Mouse (Mus musculus): ENCODE results near the gene Sspo.

Gene Sspo

DNA sequence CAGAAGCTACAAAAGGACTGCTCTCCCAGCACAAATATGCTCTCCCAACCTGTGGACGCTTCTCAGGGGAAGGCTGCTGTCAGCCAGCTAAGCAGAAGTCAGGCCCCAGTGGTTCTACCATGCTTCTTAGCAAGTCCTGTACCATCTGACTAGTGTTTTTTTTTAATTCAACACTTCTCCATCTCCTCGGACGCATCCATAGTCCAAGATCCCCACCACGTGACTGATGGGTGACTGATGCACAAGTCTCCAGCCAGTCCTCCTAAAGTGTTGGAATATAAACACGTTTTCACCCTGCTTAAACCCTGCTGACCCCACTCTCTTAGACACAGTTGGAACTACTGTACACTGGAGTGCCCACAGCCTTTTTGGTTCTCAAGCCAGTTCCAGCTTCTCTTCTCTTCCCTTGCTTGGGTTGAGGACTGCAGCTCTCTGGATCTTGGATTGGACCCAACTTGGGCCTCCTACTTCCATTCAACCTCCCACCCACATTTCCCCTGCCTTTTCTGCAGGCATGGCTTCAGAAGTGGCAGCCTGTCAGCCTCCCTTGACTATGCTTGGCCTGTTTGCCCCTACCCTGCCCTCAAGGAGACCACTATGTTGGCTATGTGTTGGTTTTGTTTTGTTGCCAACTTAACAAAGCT is 12.2 kb upstream of the Sspo start:
- no peak for DNase-seq (ENCODE audit: low spot score in 2 of 2)

DNA sequence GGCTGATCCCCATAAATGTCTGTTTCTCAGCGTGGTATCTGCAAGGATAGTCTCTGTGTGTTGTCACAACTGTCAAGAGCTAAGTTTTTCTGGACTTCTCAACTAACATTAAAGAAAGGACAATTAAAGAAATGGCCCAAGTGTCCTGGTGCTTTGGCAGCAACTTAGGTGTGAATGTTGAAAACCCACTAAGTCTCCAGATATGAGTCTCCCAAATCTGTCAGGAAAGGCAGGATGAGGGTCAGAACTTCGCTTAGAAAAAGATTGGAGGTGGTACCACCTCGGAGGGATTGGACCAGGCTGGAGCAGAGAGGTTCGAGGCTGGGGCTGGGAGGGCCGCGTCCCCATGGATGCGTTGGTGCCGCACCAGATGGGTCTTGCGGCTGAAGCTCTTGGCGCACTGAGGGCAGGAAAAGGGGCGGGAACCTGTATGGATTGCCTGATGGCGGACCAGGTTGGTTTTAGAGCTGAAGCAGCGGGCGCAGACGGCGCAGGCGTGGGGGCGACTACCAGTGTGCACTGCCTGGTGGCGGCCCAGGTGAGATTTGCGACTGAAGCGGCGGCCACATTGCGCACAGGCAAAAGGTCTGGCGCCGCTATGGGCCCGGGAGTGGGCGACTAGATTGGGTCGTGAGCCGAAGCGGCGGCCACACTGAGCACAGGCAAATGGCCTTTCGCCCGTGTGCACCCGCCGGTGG is 10.2 kb upstream of the Sspo start:
- DNase-seq (ENCODE audit: low spot score in 2 of 2): no peak

DNA sequence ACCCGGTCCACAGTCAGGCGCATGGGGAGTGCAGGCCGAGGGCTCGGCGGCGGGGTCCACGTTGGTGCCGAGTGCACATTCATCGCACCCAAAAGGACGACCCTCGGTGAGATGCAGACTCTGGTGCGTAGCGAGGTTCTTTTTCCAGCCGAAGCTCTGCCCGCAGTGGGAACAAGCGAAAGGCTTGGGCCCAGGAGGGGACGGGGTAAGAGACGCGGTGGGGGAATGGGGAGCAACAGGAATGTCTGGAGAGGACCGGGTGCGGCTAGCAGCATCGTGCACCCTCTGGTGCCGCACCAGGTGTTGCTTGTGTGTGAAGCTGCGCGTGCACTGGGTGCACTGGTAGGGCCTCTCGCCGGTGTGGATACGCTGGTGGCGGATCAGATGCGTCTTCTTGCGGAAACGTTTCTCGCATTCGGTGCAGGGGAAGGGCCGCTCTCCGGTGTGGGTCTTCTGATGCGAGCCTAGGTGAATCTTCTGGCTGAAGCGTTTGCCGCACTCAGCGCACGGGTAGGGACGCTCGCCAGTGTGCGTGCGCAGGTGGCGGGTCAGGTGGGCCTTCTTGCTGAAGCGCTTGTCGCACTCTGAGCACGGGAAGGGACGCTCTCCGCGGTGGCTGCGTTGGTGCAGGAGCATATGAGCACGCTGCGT is 9.4 kb upstream of the Sspo start:
- no peak for DNase-seq (ENCODE audit: low spot score in 2 of 2)

DNA sequence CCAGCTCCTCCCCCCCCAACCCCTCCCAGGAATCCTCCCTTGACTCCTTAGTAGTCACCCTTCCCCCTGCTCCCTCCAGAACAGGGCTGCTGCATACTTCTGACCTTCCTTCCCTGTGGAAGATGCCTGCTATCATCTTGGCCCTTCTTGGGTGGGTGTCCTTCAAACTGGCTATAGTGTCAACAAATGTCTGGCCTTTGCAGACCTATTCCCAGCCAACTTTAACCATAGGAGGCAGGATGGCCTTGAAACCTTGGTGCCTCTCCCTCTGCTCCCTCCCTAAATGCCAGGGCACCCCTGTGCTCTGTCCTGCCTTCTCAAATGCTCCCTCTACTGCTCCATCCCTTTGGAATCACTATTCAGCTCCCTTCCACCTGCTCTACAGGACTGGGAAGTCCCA is 8.4 kb upstream of the Sspo start:
- DNase-seq (ENCODE audit: low spot score in 2 of 2): no peak

DNA sequence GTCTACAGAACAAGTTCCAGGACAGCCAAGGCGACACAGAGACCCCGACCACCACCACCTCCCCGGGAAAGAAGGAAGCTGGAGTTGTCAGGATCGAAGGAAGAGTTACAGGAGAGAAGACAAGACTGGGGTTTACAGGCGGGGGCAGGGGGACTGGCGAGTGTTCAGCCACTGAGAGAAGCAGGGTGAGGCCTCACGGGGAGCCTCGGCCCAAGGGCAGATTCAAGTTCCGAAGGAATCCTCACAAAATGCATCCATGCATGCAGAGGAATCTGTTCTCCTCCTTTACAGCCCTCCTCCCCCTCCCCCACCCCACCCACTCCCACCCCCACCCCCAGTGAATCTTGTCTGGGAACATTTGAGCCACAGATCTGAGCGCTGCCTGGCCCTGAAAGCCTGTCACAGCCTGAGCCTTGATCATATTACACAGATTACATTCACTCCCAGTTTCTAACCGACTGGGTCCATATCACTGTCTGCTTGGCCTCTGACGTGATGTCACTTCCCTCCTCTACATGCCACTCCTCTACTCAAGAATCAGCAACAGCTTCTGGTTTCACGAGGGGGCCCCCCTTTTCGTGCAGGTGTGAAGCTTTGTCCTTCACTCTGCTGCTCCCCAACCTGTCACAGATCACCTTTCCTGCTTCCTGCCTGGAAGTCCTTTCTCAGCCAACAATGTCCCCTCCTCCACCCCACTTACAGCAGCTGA is 7.6 kb upstream of the Sspo start:
- no peak for DNase-seq (ENCODE audit: low spot score in 2 of 2)

DNA sequence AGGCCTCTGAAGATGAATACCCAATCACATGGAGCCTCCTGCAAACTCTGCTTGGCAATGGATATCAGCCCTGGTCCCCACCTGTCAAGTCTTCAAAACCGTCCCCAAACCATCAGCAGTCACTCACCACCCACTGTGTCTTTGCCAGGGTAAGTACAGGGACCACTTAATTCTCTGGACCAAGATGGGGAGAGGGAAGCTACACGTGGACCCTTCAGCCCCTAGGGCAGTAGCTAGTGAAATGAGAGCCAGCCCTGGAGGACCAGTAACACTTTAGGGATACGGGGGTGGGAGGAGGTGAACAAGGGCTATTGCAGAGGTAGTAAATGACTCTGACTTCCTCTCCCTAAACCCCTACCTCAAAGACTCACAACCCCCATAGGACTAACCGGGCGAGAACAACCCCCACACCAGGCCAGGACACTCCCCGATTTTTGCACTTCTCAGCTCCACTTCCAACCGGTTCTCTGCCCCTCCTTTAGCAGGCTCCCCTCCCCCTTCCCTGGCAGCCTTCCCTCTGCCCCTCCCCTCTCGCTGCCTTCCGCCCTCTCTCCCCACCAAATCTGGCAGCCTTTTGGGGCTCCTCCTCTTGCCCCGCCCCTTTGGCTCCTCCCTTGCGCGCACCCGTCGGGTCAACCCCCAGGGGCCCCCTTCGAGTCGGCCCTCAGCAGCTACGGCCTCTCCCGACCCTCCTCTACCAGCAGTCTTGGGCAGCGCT is 4.3 kb upstream of the Sspo start:
- DNase-seq (ENCODE audit: low spot score in 2 of 2): peak; percentile 89 to 91

DNA sequence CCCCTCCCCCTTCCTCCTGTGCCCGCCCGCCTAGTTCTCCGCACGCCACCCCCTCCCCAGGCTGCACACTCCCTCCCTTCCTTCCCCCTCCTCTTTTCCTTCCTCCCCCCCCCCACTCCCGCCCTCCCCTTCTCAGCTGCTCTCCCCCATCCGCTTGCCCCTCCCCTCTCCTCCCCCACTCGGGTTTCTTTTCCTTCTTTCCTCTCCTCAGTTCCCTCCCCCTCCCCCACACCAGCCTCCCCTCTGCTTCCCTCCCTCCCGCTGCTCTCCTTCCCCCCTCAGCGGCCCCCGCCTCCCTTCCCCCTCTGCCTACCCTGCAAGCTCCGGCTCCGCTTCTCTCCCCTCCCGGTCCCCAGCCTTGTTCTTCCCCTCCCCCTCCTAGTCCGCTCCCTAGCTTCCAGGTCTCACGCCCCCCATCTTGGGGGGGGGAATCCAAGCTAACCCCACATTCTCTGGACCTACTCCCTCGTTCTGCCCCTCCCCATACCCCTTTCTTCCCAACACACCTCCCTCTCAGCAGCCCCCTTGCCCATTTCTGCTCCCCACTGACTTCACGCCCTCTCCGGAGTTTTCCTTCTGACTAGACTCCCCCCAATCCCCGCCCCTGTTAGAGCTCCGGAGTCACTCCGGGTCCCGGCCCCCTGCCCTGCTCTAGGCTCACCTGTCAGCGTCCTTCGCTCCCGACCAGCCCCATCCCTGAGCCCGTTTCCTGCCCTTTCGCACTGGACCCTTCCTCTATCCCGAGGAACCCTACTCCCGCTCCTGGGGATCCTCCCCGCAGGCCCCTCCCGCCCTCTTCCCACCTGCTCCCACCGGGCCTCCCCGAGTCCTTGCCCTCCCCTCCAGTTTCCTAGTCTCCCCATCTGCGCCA is 3.5 kb upstream of the Sspo start:
- peak; percentile 58 to 68 for DNase-seq (ENCODE audit: low spot score in 2 of 2)

DNA sequence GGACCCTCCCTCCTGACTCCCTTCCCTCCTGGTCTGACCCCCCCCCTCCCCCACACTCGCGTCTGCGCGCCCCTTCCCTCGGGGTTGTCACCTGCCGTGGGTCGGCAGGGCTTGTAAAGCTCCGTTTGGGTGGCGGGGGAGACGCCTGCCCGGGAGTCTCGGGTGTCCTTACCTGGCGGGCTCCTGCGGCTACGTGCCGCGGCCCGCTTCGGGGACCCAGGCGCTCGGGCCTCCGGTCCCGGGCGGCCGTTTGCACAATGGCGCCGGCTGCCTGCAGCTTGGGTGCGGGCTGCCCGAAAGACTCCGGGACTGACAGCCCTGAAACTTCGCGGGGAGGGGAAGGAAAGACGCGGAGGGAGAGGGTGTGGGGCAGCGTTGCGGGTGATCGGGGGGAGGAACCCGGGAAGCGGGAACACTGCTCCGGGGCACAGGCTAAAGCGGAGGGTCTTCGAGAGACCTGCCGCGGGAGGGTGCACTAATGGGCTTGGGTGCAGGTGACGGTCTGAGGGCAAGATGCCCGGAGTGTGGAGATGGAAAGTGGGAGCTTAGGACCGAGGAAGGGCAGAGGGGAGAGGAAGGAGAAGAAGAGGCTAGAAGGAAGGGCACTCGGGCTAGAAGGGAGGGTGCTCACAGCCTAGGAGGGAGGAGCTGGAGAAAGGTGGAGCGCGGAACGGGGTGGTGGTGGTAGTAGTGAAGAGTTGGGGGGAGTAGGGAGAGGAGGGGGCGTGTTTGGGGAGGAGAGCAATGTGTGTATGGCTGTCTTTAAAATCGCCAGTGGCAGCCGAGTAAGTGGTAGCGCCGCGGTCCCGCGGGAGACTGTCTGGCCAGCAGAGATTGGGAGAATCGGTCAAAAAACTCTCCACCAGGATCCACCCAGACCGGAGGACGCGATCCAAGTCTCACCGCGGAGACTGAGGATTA is 2.6 kb upstream of the Sspo start, which contains the start of gene Zfp467:
Gene Zfp467 (minus strand): TSS at position 645 of the 921 bp plus-strand sequence.
- peak; percentile 11 to 24 for DNase-seq (ENCODE audit: low spot score in 2 of 2)

DNA sequence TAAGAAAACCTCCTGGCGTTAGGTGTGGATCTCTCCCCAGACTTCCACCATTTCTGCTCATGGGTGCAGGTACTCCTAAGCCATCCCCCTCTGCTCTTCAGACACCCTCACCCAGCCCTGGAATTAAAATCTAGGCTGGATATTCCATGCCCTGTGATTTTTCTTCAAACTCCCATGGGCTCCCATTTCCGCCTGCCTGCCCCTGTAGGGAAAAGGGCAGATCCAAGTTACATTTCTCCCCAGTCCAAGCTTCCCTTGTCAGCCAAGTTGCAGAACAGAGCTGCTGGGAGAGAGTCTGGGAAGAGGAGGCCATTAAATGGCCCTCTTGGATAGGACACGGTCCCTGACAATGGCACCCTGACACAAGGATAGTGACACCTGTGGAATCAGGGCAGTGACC is 1.8 kb upstream of the Sspo start:
- DNase-seq (ENCODE audit: low spot score in 2 of 2): no peak

DNA sequence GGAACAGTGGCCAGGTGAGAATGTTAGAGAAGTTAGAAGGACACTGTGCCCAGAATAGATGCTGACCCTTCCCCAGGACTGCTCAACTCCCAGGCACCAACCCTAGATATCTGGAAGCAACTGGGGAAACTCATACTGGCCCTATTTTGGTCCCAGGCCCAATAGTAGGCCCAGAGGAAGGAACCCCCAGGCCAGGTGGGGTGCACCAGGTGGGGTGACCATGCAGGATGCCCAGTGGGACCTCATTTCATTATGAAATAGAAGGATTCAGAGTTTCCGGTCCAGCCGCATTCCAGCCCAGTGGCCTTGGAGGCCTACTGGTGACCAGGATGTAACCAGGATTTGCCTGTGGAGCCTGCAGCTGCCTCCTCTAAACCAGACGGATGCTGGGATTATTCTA is 1.1 kb upstream of the Sspo start:
- DNase-seq (ENCODE audit: low spot score in 2 of 2): no peak

DNA sequence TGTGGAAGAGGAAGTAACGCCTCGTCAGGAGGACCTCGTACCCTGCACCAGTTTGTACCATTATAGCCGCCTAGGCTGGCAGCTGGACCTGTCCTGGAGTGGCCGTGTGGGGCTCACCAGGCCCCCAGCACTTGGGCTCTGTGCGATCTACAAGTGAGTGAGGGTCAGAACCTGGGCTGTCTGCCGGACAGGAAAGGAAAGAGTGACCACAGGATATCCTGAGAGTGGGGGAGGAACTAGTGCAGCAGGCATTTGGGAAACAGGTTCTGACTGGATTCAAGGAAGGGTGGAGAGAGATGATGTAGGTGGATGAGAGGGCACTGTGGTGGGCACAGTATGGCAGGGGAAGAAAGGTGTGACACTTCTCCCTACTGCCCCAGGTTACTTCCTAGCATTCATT is 498 bp downstream of the Sspo start:
- no peak for DNase-seq (ENCODE audit: low spot score in 2 of 2)

DNA sequence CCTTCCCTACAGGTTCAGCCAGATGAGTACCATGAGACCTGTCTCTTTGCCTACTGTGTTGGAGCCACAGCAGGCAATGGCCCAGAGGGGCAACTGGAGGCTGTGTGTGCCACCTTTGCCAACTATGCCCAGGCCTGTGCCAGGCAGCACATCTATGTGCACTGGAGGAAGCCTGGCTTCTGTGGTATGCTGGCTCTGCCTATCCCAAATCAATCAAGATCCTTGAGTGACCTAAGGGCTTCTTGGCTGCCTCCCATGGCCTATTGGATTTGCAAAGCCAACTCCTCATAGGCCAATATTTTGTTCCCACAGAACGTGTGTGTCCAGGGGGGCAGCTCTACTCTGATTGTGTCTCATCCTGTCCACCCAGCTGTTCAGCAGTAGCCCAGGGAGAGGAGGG is 4.1 kb downstream of the Sspo start:
- no peak for DNase-seq (ENCODE audit: low spot score in 2 of 2)

DNA sequence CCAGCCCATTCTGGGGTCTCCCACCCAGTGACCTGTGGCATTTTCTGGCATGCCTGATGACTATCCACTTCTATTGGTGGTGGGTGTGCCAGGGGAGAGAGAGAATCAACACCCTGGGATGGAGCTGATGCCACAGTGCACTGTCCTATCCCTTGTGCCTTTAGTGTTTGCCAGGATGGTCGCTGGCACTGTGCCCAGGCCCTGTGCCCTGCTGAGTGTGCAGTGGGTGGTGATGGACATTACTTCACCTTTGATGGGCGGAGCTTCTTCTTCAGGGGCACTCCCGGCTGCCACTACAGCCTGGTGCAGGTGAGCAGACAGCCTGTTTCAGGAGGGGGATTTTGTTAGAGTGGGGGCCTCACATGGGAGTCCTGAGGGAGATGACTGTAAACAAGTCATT is 4.7 kb downstream of the Sspo start:
- no peak for DNase-seq (ENCODE audit: low spot score in 2 of 2)

DNA sequence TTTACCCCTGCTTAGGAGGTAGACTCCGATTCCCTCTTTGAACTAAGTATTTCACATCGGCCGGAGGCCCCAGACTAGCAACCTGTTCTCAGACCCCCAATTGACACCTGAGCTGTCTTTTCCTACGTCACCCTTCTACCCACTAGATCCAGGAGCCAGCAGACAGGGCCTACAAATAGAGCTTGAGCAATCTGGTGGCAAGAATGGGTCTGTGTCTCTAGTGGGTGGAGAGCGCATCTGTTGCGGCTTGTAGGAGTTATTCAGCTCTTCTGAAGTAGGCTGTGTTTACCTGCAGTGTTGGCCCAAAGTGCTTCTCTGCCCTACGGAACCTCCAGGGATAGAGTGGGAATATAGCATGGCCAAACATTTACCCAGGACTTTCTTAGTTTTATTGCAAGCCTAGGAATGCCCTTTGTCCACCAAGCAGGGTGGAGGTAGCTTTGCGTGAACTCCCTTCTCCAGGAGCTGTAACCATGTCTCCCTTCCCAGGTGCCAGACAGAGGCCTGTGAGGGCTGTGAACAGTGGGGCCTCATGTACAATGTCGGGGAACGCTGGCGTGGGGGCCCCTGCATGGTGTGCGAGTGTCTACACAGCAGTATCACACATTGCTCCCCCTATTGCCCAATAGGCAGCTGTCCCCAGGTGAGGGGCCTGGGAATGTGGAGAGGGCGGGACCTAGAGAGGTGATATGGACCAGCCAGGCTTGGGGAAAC is 17.1 kb downstream of the Sspo start:
- no peak for DNase-seq (ENCODE audit: low spot score in 2 of 2)

DNA sequence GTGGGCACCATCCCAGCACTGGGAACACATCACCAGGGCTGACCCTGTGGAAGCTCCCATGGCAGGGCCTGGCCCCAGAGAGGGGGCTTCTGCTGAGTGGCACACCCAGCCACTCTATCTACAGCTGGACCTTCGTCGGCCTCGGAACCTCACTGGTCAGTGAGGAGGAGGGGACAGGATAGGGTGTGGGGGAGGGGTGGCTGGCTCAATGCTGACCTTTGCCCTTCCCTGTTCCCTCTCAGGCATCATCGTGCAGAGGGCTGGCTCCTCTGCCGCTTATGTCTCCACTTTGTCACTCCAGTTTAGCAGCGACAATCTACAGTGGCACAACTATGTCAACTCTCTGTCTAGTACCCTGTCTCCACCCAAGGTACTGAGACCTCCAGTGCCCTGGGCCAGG is 18.7 kb downstream of the Sspo start:
- DNase-seq (ENCODE audit: low spot score in 2 of 2): no peak

DNA sequence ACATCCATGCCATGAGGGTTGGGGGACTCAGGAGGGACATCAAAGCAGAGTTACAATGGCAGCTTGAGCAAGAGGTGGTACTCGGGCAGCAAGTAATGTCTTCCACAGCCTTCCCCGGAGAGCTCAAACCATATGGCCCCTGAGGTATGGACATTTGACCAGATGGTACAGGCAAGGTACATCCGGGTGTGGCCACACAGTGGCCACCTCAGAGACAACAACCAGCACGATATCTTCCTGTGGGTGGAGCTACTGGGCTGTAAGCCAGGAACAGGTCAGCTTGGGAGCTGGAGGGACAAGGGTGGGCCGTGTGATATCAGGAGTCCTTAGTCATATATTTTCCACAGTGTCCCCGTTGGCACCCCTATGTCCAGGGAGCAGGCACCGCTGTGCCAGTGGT is 19.5 kb downstream of the Sspo start:
- no peak for DNase-seq (ENCODE audit: low spot score in 2 of 2)

DNA sequence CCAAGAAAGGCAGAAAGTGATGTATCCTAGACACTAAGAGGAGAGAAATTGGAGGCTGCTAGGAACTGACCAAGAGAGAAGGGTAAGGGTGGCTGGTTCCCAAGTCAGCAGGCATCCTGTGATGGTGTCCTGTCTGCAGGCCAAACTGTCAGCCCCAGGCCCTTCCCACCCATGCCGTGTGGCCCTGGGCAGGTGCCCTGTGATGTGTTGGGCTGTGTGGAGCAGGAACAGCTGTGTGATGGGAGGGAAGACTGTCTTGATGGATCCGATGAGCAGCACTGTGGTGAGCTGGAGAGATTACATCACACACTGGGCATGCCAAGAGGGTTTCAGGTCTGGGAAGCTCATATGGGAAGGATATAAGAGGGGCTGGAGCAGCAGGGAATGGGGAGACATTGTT is 22.7 kb downstream of the Sspo start:
- DNase-seq (ENCODE audit: low spot score in 2 of 2): no peak

DNA sequence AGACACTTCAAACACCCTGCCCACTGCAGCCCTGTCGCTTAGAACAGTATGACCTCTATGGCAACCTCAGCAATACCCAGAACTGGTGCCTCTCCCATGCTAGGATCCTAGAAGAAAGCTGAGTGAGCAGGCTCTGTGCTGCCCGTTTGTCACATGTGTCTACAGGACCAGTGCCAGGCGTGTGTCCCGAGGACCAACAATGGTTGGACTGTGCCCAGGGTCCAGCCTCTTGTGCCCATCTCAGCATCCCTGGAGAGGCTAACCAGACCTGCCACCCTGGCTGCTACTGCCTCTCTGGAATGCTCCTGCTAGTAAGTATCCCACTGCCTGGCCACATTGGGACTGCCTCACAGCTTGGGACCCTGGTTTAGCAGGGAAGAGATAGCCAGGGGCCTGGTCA is 30.4 kb downstream of the Sspo start:
- DNase-seq (ENCODE audit: low spot score in 2 of 2): no peak

DNA sequence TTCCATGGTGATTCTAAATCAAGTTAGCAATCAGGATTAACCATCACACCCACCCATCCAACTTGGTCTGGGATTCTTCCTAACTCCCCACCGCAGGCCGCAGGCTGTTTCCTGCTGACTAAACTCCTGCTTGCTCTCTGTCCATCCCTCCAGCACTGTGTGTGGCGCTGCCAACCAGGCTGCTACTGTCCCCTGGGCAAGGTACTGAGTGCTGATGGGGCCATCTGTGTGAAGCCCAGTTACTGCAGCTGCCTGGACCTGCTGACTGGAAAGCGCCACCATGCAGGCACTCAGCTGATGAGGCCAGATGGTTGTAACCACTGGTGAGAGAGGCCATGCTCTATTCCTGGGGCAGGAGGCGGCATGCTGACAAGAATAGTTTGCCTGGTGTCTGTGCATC is 34.5 kb downstream of the Sspo start:
- no peak for DNase-seq (ENCODE audit: low spot score in 2 of 2)
